Mouse (Mus musculus) CH12.LX (cell line): ENCODE results near the gene Atp5g1. TPM values are rescaled to one million over a fixed set of nuclear protein-coding genes. Genes with fewer than 3 reads are reported as not detected.

ENCODE experiments used
- DNase-seq: peaks from one replicate; pipeline ENCODE4 v3.0.0-alpha.2; 2013; ENCODE audit errors: extremely low read depth
- H3K27ac ChIP-seq: 2 replicates; pipeline ENCODE4 v1.5.1; 2012; ENCODE audit warnings: low read depth, mild to moderate bottlenecking, control low read depth, moderate library complexity; ENCODE audit not compliant: insufficient read depth
- H3K27me3 ChIP-seq: replicated peaks from 2 replicates; pipeline ENCODE3; 2012; ENCODE audit warnings: inconsistent platforms
- H3K36me3 ChIP-seq, 2 experiments: replicated peaks in 1 of 2; 2 replicates each; pipeline versions ENCODE3 to v1.6.1; 2012; ENCODE audit warnings: inconsistent platforms in 1 of 2, low read length in 1 of 2, mild to moderate bottlenecking in 1 of 2, mixed read lengths in 1 of 2, moderate library complexity in 1 of 2; ENCODE audit not compliant: control insufficient read depth in 1 of 2, insufficient read depth in 1 of 2
- H3K4me1 ChIP-seq, 2 experiments: 2 replicates each; pipeline ENCODE4 v1.6.1; 2012; ENCODE audit warnings: inconsistent platforms in 1 of 2, moderate library complexity in 1 of 2; ENCODE audit not compliant: insufficient read depth in 2 of 2, control insufficient read depth in 1 of 2
- H3K4me2 ChIP-seq: 2 replicates; pipeline ENCODE4 v1.6.1; 2012; ENCODE audit warnings: low read depth, mild to moderate bottlenecking, control low read depth; ENCODE audit not compliant: poor library complexity, insufficient read depth, severe bottlenecking
- H3K4me3 ChIP-seq, 3 experiments: fragments of 150-350 bp in 1 of 3; sonication (generic) in 1 of 3; replicated peaks in 1 of 3; 2 replicates each; pipeline versions ENCODE3 to v1.5.1; 2011 to 2012; ENCODE audit warnings: low read depth in 2 of 3, low read length in 2 of 3, mild to moderate bottlenecking in 2 of 3, moderate library complexity in 2 of 3, control low read depth in 1 of 3, improper control_type of control experiment in 1 of 3, inconsistent platforms in 1 of 3, mixed read lengths in 1 of 3; ENCODE audit not compliant: poor library complexity in 1 of 3
- H3K79me2 ChIP-seq: replicated peaks from 2 replicates; pipeline ENCODE4 v1.6.1; 2012; ENCODE audit warnings: mild to moderate bottlenecking, moderate library complexity; ENCODE audit not compliant: control insufficient read depth, poor library complexity, insufficient read depth, severe bottlenecking; ENCODE audit errors: extremely low read depth
- H3K9ac ChIP-seq: 2 replicates; pipeline ENCODE4 v1.6.1; 2012; ENCODE audit warnings: low read depth, mild to moderate bottlenecking, control low read depth, moderate library complexity; ENCODE audit not compliant: insufficient read depth
- H3K9me3 ChIP-seq: replicated peaks from 2 replicates; pipeline ENCODE3; 2012; ENCODE audit warnings: low read length, inconsistent platforms, mixed read lengths
- BHLHE40 ChIP-seq: IDR thresholded peaks from 2 replicates; pipeline ENCODE4 v1.6.1; 2011; ENCODE audit warnings: mild to moderate bottlenecking, low read depth, low read length, improper control_type of control experiment
- CHD1 ChIP-seq: IDR thresholded peaks from 2 replicates; pipeline ENCODE4 v1.6.1; 2012; ENCODE audit warnings: low read depth, low read length, improper control_type of control experiment, inconsistent platforms
- CHD2 ChIP-seq: IDR thresholded peaks from 2 replicates; pipeline ENCODE4 v1.6.1; 2011; ENCODE audit warnings: low read length, improper control_type of control experiment
- EP300 ChIP-seq: IDR thresholded peaks from 2 replicates; pipeline ENCODE4 v1.6.1; 2011; ENCODE audit warnings: low read length, improper control_type of control experiment
- ETS1 ChIP-seq: conservative IDR thresholded peaks from 2 replicates; pipeline ENCODE4 v1.6.1; 2012; ENCODE audit warnings: low read depth, mild to moderate bottlenecking, inconsistent platforms, low read length, improper control_type of control experiment, moderate library complexity
- GABPA ChIP-seq: IDR thresholded peaks from 2 replicates; pipeline ENCODE4 v1.6.1; 2012; ENCODE audit warnings: low read depth, low read length, improper control_type of control experiment, inconsistent platforms; ENCODE audit not compliant: insufficient replicate concordance
- IRF4 ChIP-seq: IDR thresholded peaks from 2 replicates; pipeline ENCODE4 v1.6.1; 2014; ENCODE audit warnings: low read depth, mild to moderate bottlenecking, inconsistent platforms, low read length, improper control_type of control experiment
- JUN ChIP-seq: IDR thresholded peaks from 2 replicates; pipeline ENCODE4 v1.6.1; 2011; ENCODE audit warnings: low read depth, mild to moderate bottlenecking, low read length, improper control_type of control experiment, moderate library complexity; ENCODE audit not compliant: insufficient read depth
- JUND ChIP-seq: conservative IDR thresholded peaks from 2 replicates; pipeline ENCODE4 v1.6.1; 2011; ENCODE audit warnings: low read depth, low read length, improper control_type of control experiment
- MAZ ChIP-seq: IDR thresholded peaks from 2 replicates; pipeline ENCODE4 v1.6.1; 2012; ENCODE audit warnings: low read depth, mild to moderate bottlenecking, inconsistent platforms, low read length, improper control_type of control experiment, moderate library complexity
- POLR2AphosphoS2 ChIP-seq: IDR thresholded peaks from 2 replicates; pipeline ENCODE4 v1.6.1; 2011; ENCODE audit warnings: low read depth, low read length, improper control_type of control experiment
- SIN3A ChIP-seq: IDR thresholded peaks from 2 replicates; pipeline ENCODE4 v1.6.1; 2012; ENCODE audit warnings: low read length, improper control_type of control experiment, inconsistent platforms
- TBP ChIP-seq: conservative IDR thresholded peaks from 2 replicates; pipeline ENCODE4 v1.6.1; 2011; ENCODE audit warnings: low read depth, low read length, improper control_type of control experiment
- TCF12 ChIP-seq: IDR thresholded peaks from 2 replicates; pipeline ENCODE4 v1.6.1; 2014; ENCODE audit warnings: low read depth, mild to moderate bottlenecking, inconsistent platforms, low read length, improper control_type of control experiment
- UBTF ChIP-seq: IDR thresholded peaks from 2 replicates; pipeline ENCODE4 v1.6.1; 2012; ENCODE audit warnings: low read depth, mild to moderate bottlenecking, inconsistent platforms, low read length, improper control_type of control experiment, moderate library complexity
- USF1 ChIP-seq: IDR thresholded peaks from 2 replicates; pipeline ENCODE4 v1.6.1; 2014; ENCODE audit warnings: low read depth, mild to moderate bottlenecking, inconsistent platforms, low read length, improper control_type of control experiment
- ZMIZ1 ChIP-seq: IDR thresholded peaks from 2 replicates; pipeline ENCODE4 v1.6.1; 2012; ENCODE audit warnings: low read depth, mild to moderate bottlenecking, inconsistent platforms, low read length, improper control_type of control experiment
- ZNF384 ChIP-seq: IDR thresholded peaks from 2 replicates; pipeline ENCODE4 v1.6.1; 2012; ENCODE audit warnings: low read depth, low read length, improper control_type of control experiment, inconsistent platforms
- dilution Hi-C: fragments of 300-500 bp; cut with MboI; formaldehyde crosslinking; loops from 2 replicates; pipeline ENCODE4 v1.14.3; 2020; ENCODE audit warnings: low sequenced_read_pairs; ENCODE audit not compliant: extremely low pct_unique_long_range_greater_than_20kb, extremely low pct_ligation_motif_present
- in situ Hi-C: fragments of 300-500 bp; cut with MboI; formaldehyde crosslinking; loops from 3 replicates; pipeline ENCODE4 v1.14.3; 2019; ENCODE audit warnings: low sequenced_read_pairs, low pct_ligation_motif_present, low pct_unique_long_range_greater_than_20kb, mixed read lengths
- polyA plus RNA-seq: library from polyadenylated mRNA; unstranded; fragments of >175 nt; gene quantifications from 2 replicates; pipeline ENCODE4 v1.2.1, GENCODE M21; 2012; ENCODE audit warnings: low read depth; ENCODE audit not compliant: insufficient read length
- total RNA-seq, 2 experiments: library from RNA; depleted of rRNA; stranded (reverse); fragments of 300-350 nt in 1 of 2; fragments of >200 nt in 1 of 2; gene quantifications; 2 replicates each; pipeline ENCODE4 v1.2.3; 2012 to 2014

Gene Atp5g1
- total and polyA plus RNA-seq, 3 experiments, result 778 to 969 (median 851) TPM

DNA sequence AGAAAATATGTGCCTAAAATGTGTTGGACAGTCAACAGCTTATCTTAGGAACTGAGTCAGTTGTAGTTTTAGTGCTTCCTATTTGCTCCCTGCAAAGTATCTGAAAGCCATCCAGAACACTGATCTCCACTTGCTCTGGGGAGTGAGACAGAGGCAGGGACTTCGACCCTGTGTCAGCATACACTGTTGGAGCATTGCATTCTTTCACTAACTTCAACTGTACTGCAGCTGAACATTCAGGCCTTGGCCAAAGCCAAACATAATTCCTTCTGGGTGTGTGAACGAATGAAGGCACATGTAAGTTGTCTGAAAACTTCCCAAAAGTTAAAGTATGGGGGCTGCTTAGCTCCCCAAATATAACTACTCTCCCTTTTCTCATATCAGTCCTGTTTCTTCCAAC is 28.7 kb downstream of the Atp5g1 start:
- Histone ChIP-seq H3K4me3 (no peak overlapping the region), H3K4me2 (no peak overlapping the region), H3K27ac (peak overlapping the region; percentile 76), H3K27me3 (no peaks in the 10 kb centered on the region), H3K36me3 (peaks cover 54 to 88% of the 10 kb centered on the region in 2 experiments), H3K79me2 (0 out of 2 replicates have a peak, but pooled peaks cover 2% of the 10 kb centered on the region), H3K9me3 (no peaks in the 10 kb centered on the region), H3K4me1 (peaks cover 14 to 77% of the 10 kb centered on the region in 2 experiments), H3K9ac (no peak overlapping the region)
- dilution Hi-C loops, result no loop called here
- peak; percentile 21; the same call in 1 of the 2 replicates for TF ChIP-seq POLR2AphosphoS2
- no peak for TF ChIP-seq MAZ
- in situ Hi-C loops, result no loop called here
- no peak for DNase-seq

DNA sequence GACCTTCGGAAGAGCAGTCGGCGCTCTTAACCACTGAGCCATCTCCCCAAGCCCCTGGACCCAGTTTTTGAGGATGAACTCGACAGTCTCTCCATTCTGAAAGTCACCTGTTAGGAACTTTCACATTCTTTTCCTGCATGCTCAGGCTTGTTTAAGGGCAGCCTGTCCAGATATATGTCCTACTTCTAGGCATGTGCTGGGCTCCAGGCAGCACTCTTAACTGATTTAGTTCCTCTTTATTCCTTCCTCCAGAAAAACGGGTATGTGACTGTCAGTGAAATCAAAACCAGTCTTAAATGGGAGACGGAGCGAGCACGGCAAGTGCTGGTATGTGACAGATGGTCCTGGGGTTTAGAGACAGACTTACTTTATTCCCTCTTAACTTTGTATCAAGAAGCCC is 29.4 kb downstream of the Atp5g1 start:
- Histone ChIP-seq H3K4me1 (peaks cover 14 to 73% of the 10 kb centered on the region in 2 experiments), H3K4me3 (no peak overlapping the region), H3K27ac (peak overlapping the region; percentile 50), H3K9me3 (no peaks in the 10 kb centered on the region), H3K27me3 (no peaks in the 10 kb centered on the region), H3K36me3 (peaks cover 50 to 86% of the 10 kb centered on the region in 2 experiments), H3K9ac (no peak overlapping the region), H3K79me2 (0 out of 2 replicates have a peak, but pooled peaks cover 2% of the 10 kb centered on the region), H3K4me2 (no peak overlapping the region)
- no peak for DNase-seq
- 0 out of 2 replicates have a peak, but pooled peaks have one; percentile 51 for TF ChIP-seq CHD1
- TF ChIP-seq USF1, result no peak
- peak; percentile 52; the same call in 1 of the 2 replicates for TF ChIP-seq BHLHE40
- no peak for TF ChIP-seq IRF4
- no peak for TF ChIP-seq TBP
- TF ChIP-seq CHD2, result no peak
- TF ChIP-seq JUN, result no peak
- dilution Hi-C loops (no loop called here), in situ Hi-C loops (no loop called here)

DNA sequence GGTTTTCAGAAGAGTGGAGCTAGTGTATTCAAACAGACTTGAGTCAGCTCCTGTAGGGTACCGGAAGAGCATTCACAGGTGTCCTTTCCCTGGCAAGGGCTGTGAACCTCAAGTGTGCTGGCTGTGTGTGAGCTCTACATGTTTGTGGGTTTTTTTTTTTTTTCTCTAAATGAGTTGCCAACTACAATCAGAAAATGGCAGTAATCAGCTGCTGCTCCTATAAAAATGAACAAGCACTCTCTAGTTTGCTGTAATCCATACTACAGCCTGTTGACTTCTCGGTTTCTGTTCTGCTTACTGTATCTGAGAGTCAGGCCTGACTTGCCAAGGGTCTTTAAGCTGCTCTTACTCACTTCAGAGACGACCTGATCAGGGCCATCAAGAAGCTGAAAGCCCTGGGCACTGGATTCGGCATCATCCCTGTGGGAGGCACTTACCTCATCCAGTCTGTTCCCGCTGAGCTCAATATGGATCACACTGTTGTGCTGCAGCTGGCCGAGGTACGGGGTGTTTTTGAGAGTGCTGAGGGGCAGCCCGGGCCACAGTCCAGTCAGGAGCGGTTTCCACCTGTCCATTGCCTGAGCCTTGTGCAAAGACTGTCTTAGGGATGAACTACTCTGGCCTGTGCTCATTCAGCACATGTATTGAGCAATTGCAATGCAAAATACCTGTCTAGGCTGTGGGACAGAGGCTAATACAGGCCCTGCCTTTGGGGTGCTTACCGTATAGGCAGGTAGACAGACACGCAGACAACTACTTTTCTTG is 30.5 kb downstream of the Atp5g1 start:
- Histone ChIP-seq H3K79me2 (no peaks in the 10 kb centered on the region), H3K27me3 (no peaks in the 10 kb centered on the region), H3K9me3 (no peaks in the 10 kb centered on the region), H3K4me3 (no peak overlapping the region), H3K9ac (no peak overlapping the region), H3K27ac (peak overlapping the region; percentile 78), H3K4me1 (peaks cover 14 to 67% of the 10 kb centered on the region in 2 experiments), H3K36me3 (peaks cover 47 to 82% of the 10 kb centered on the region in 2 experiments), H3K4me2 (no peak overlapping the region)
- in situ Hi-C loops (no loop called here), dilution Hi-C loops (no loop called here)
- TF ChIP-seq JUN, result peak; percentile 71
- peak; percentile 93 for TF ChIP-seq JUND
- TF ChIP-seq SIN3A, result no peak
- TF ChIP-seq BHLHE40, result peak; percentile 83
- TF ChIP-seq IRF4, result peak; percentile 95
- TF ChIP-seq TCF12, result peak; percentile 59; the same call in 1 of the 2 replicates
- no peak for TF ChIP-seq UBTF
- peak; percentile 64; the same call in 1 of the 2 replicates for TF ChIP-seq ETS1
- peak; percentile 44; the same call in 1 of the 2 replicates for TF ChIP-seq POLR2AphosphoS2
- no peak for TF ChIP-seq USF1
- TF ChIP-seq ZMIZ1, result peak; percentile 56; the same call in 1 of the 2 replicates
- TF ChIP-seq ZNF384, result peak; percentile 96
- TF ChIP-seq GABPA, result no peak
- peak; percentile 86 for TF ChIP-seq EP300
- DNase-seq, result peak; percentile 66
